Mouse (Mus musculus) gastrocnemius, postnatal 10 days (tissue): ENCODE measurements at regions not wholly inside any gene's neighbourhood (a gene's known extent, or its start where the extent isn't known, plus 50 kb on each side); places are given as distances from the start of the nearest gene placed in this dataset.
"Not testable (repeated sequence)": the region's sequence is repeated elsewhere in the genome, so short reads cannot be mapped to it uniquely, and the experiment has no call there.

Experiments used
- DNase-seq: peaks from one replicate; pipeline ENCODE4 v3.0.0; 2021; ENCODE audit warnings: mixed read lengths

GRCm38 (mm10) chr13:5920422-5920821 lies 59.1 kb downstream of the Klf6 start:
- no peak for DNase-seq

GRCm38 (mm10) chr13:5931433-5931832 lies 70.2 kb downstream of the Klf6 start:
- DNase-seq: no peak

GRCm38 (mm10) chr13:5937436-5937835 lies 76.2 kb downstream of the Klf6 start:
- DNase-seq: no peak

- no peak for DNase-seq
These were observed 76.7 kb downstream of the Klf6 start for GRCm38 (mm10) chr13:5937970-5938369.

GRCm38 (mm10) chr13:5939368-5939767 lies 78.1 kb downstream of the Klf6 start:
- DNase-seq: no peak

GRCm38 (mm10) chr13:5952863-5953262 lies 91.6 kb downstream of the Klf6 start:
- DNase-seq: no peak

GRCm38 (mm10) chr13:5955121-5955520 lies 93.8 kb downstream of the Klf6 start:
- not testable (repeated sequence) for DNase-seq

- no peak for DNase-seq
These were observed 94.9 kb downstream of the Klf6 start for GRCm38 (mm10) chr13:5956145-5956544.

GRCm38 (mm10) chr13:5962947-5963346 lies 101.7 kb downstream of the Klf6 start:
- DNase-seq: no peak

- no peak for DNase-seq
These were observed 103.3 kb downstream of the Klf6 start for GRCm38 (mm10) chr13:5964626-5965025.

- no peak for DNase-seq
These were observed 117.3 kb downstream of the Klf6 start for GRCm38 (mm10) chr13:5978615-5979014.

- DNase-seq: no peak
These were observed 126.2 kb downstream of the Klf6 start for GRCm38 (mm10) chr13:5987491-5987890.

GRCm38 (mm10) chr13:5988407-5988806 lies 127.1 kb downstream of the Klf6 start:
- no peak for DNase-seq

- no peak for DNase-seq
These were observed 139.4 kb downstream of the Klf6 start for GRCm38 (mm10) chr13:6000559-6001217.

GRCm38 (mm10) chr13:6001218-6001564 lies 139.9 kb downstream of the Klf6 start:
- no peak for DNase-seq

GRCm38 (mm10) chr13:6005901-6006300 lies 144.6 kb downstream of the Klf6 start:
- no peak for DNase-seq

- no peak for DNase-seq
These were observed 148.4 kb downstream of the Klf6 start for GRCm38 (mm10) chr13:6009671-6010070.

- DNase-seq: no peak
These were observed 165.9 kb downstream of the Klf6 start for GRCm38 (mm10) chr13:6027207-6027606.

- DNase-seq: no peak
These were observed 167.6 kb downstream of the Klf6 start for GRCm38 (mm10) chr13:6028878-6029277.

GRCm38 (mm10) chr13:6029461-6029860 lies 168.2 kb downstream of the Klf6 start:
- DNase-seq: no peak

- DNase-seq: no peak
These were observed 168.8 kb downstream of the Klf6 start for GRCm38 (mm10) chr13:6030128-6030527.

- no peak for DNase-seq
These were observed 178.8 kb downstream of the Klf6 start for GRCm38 (mm10) chr13:6040132-6040531.

- no peak for DNase-seq
These were observed 179.4 kb downstream of the Klf6 start for GRCm38 (mm10) chr13:6040663-6041062.

GRCm38 (mm10) chr13:6042495-6042894 lies 181.2 kb downstream of the Klf6 start:
- DNase-seq: no peak
